Mouse (Mus musculus) limb, embryonic 11.5 days (tissue): ENCODE measurements at regions not wholly inside any gene's neighbourhood (a gene's known extent, or its start where the extent isn't known, plus 50 kb on each side); places are given as distances from the start of the nearest gene placed in this dataset.

Experiments
- ATAC-seq: fragments of 200-750 bp; cut with Nextera tagmentation; 2 replicates; pipeline ENCODE4 v1.8.0; 2017; ENCODE audit warnings: low read depth; ENCODE audit not compliant: insufficient number of reproducible peaks, low FRiP score, low TSS enrichment
- DNase-seq: peaks from one replicate; pipeline ENCODE4 v3.0.0-alpha.2; 2015; ENCODE audit warnings: low spot score
- H3K27ac ChIP-seq: fragments of 300-500 bp; sonication (generic); replicated peaks from 2 replicates; pipeline ENCODE4 v1.5.1; 2014; ENCODE audit warnings: low read depth, mild to moderate bottlenecking, low read length
- H3K27me3 ChIP-seq: fragments of 300-500 bp; sonication (generic); 2 replicates; pipeline ENCODE4 v1.6.1; 2014; ENCODE audit warnings: mild to moderate bottlenecking, low read length, mixed read lengths; ENCODE audit not compliant: control insufficient read depth, insufficient read depth
- H3K36me3 ChIP-seq: fragments of 300-500 bp; sonication (generic); 2 replicates; pipeline ENCODE4 v1.6.1; 2014; ENCODE audit warnings: mild to moderate bottlenecking, low read length, moderate library complexity, mixed read lengths; ENCODE audit not compliant: control insufficient read depth, insufficient read depth
- H3K4me1 ChIP-seq: fragments of 300-500 bp; sonication (generic); 2 replicates; pipeline ENCODE4 v1.6.1; 2014; ENCODE audit warnings: low read length, mixed read lengths; ENCODE audit not compliant: control insufficient read depth, insufficient read depth
- H3K4me2 ChIP-seq: fragments of 300-500 bp; sonication (generic); 2 replicates; pipeline ENCODE4 v1.6.1; 2014; ENCODE audit warnings: low read depth, mild to moderate bottlenecking, moderate library complexity; ENCODE audit not compliant: severe bottlenecking
- H3K4me3 ChIP-seq: fragments of 300-500 bp; sonication (generic); 2 replicates; pipeline ENCODE4 v1.5.1; 2014; ENCODE audit warnings: low read depth, low read length
- H3K9ac ChIP-seq: fragments of 300-500 bp; sonication (generic); 2 replicates; pipeline ENCODE4 v1.6.1; 2014; ENCODE audit warnings: mild to moderate bottlenecking, low read length
- H3K9me3 ChIP-seq: fragments of 300-500 bp; sonication (generic); 2 replicates; pipeline ENCODE4 v1.6.1; 2016; ENCODE audit warnings: low read length; ENCODE audit not compliant: control insufficient read depth
- WGBS: fragments of 180-500 bp; shearing (Covaris S2); extraction: QIAGEN DNeasy Blood & Tissue Kit; methylation state at CpG from one replicate; pipeline ENCODE4 v1.1.7; 2014; 5-methylcytosine and 5-hydroxymethylcytosine counted together

DNA sequence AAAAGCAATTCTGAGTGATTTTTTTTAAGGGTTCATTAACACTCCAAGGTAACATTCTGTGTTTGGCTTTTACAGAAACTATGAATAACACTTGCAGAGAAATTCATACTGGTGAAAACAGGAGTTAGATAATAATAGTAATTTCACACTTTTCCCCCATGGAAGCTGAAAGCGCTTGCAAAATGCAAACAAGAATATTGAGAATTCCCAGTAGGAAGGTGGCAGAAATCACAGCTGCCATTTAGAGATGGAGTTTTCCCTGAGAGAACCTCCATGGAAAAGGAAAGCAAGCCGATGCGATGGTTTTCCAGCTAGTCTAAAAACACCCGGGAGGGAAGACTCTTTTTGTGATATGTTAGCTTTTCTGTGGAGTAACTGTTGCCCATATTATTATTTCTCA is 174.1 kb upstream of the App start:
- Histone ChIP-seq H3K36me3 (no peaks in the 10 kb centered on the region), H3K9ac (no peak overlapping the region), H3K4me2 (no peak overlapping the region), H3K4me1 (no peaks in the 10 kb centered on the region), H3K4me3 (no peak overlapping the region), H3K9me3 (no peaks in the 10 kb centered on the region), H3K27me3 (no peaks in the 10 kb centered on the region), H3K27ac (no peak overlapping the region)
- no peak for DNase-seq
- 90% methylated on average over 4 of the region's 4 CpGs for WGBS
- ATAC-seq: no peak

GRCm38 (mm10) chr16:85336495-85337119 is 163.0 kb upstream of the App start:
- Histone ChIP-seq H3K27me3 (no peaks in the 10 kb centered on the region), H3K4me2 (no peak overlapping the region), H3K4me3 (no peak overlapping the region), H3K9me3 (no peaks in the 10 kb centered on the region), H3K9ac (no peak overlapping the region), H3K27ac (no peak overlapping the region), H3K36me3 (no peaks in the 10 kb centered on the region), H3K4me1 (no peaks in the 10 kb centered on the region)
- no peak for ATAC-seq
- no peak for DNase-seq
- 88% methylated on average over 4 of the region's 4 CpGs for WGBS

DNA sequence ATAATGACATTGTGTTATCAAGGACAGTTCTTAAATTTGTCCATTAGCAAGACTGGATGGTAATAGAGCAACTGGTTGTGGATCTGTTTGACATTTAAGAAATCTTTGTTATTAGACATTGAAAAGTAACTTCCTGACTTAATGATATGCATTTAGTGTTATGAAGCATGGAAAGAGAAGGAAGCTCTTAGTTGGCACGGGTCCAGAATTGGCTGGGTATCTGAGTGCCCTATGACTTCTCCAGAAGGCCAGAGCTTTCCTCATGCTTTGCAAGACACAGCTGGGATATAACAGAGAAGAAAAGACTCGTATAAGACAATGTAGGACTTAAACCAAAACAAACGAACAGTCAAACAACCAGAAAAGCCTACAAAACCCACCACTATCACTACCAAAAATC is 160.0 kb upstream of the App start:
- WGBS: 81% methylated on average over 3 of the region's 3 CpGs
- Histone ChIP-seq H3K36me3 (no peaks in the 10 kb centered on the region), H3K27ac (no peak overlapping the region), H3K4me3 (no peak overlapping the region), H3K4me2 (no peak overlapping the region), H3K27me3 (no peaks in the 10 kb centered on the region), H3K9ac (no peak overlapping the region), H3K9me3 (no peaks in the 10 kb centered on the region), H3K4me1 (no peaks in the 10 kb centered on the region)
- no peak for ATAC-seq
- no peak for DNase-seq

GRCm38 (mm10) chr16:85312018-85312417 is 138.5 kb upstream of the App start:
- Histone ChIP-seq H3K27me3 (no peaks in the 10 kb centered on the region), H3K9ac (no peak overlapping the region), H3K9me3 (no peaks in the 10 kb centered on the region), H3K4me2 (no peak overlapping the region), H3K36me3 (no peaks in the 10 kb centered on the region), H3K4me3 (no peak overlapping the region), H3K27ac (no peak overlapping the region), H3K4me1 (no peaks in the 10 kb centered on the region)
- DNase-seq: no peak
- ATAC-seq: no peak
- WGBS: 84% methylated on average over 8 of the region's 8 CpGs

DNA sequence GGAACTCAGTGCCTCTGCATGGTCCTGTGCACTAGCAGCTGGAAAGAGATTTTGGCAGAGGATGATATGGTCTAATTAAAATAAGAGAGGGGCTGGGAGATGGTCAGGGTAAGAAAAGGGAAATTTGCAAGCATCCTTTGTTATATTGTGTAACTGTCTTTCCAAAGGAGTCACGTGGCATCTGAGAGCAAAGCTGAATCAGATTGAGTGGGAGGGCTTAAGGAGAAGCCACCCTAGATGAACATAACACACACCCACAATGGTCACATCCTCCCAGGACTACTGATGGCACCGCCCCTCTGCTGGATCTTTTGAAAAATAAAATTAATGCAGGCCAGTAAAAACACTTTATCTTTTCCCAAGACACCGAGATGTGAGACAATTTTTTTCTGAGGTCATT is 135.9 kb upstream of the App start:
- Histone ChIP-seq H3K27ac (no peak overlapping the region), H3K27me3 (no peaks in the 10 kb centered on the region), H3K4me1 (no peaks in the 10 kb centered on the region), H3K36me3 (no peaks in the 10 kb centered on the region), H3K9ac (no peak overlapping the region), H3K4me3 (no peak overlapping the region), H3K9me3 (no peaks in the 10 kb centered on the region), H3K4me2 (no peak overlapping the region)
- ATAC-seq: no peak
- no peak for DNase-seq
- 72% methylated on average over 3 of the region's 3 CpGs for WGBS

GRCm38 (mm10) chr16:85308429-85308828 is 134.9 kb upstream of the App start:
- H3K4me1 ChIP-seq: no peaks in the 10 kb centered on the region
- 85% methylated on average over 2 of the region's 2 CpGs for WGBS
- no peak overlapping the region for H3K4me2 ChIP-seq
- H3K27ac ChIP-seq: no peak overlapping the region
- H3K9ac ChIP-seq: no peak overlapping the region
- ATAC-seq (no peak), DNase-seq (no peak)
- H3K4me3 ChIP-seq: no peak overlapping the region
- H3K9me3 ChIP-seq: no peaks in the 10 kb centered on the region
- H3K36me3 ChIP-seq: no peaks in the 10 kb centered on the region
- no peaks in the 10 kb centered on the region for H3K27me3 ChIP-seq

GRCm38 (mm10) chr16:85307940-85308339 is 134.4 kb upstream of the App start:
- Histone ChIP-seq H3K4me1 (no peaks in the 10 kb centered on the region), H3K9me3 (no peaks in the 10 kb centered on the region), H3K4me2 (no peak overlapping the region), H3K4me3 (no peak overlapping the region), H3K36me3 (no peaks in the 10 kb centered on the region), H3K27ac (no peak overlapping the region), H3K9ac (no peak overlapping the region), H3K27me3 (no peaks in the 10 kb centered on the region)
- DNase-seq (no peak), ATAC-seq (no peak)
- WGBS: 52% methylated on average over 7 of the region's 7 CpGs

- H3K4me1 ChIP-seq: no peaks in the 10 kb centered on the region
- H3K9ac ChIP-seq: no peak overlapping the region
- H3K9me3 ChIP-seq: no peaks in the 10 kb centered on the region
- no peak for DNase-seq
- no peaks in the 10 kb centered on the region for H3K27me3 ChIP-seq
- no peak overlapping the region for H3K27ac ChIP-seq
- no peak for ATAC-seq
- no peaks in the 10 kb centered on the region for H3K36me3 ChIP-seq
- H3K4me2 ChIP-seq: no peak overlapping the region
- WGBS: 58% methylated on average over 13 of the region's 13 CpGs
- H3K4me3 ChIP-seq: no peak overlapping the region
Observed at GRCm38 (mm10) chr16:85300092-85300853, 126.7 kb upstream of the App start.

- 81% methylated on average over 2 of the region's 2 CpGs for WGBS
- H3K9me3 ChIP-seq: no peaks in the 10 kb centered on the region
- H3K9ac ChIP-seq: no peak overlapping the region
- H3K4me3 ChIP-seq: no peak overlapping the region
- no peaks in the 10 kb centered on the region for H3K27me3 ChIP-seq
- H3K36me3 ChIP-seq: no peaks in the 10 kb centered on the region
- no peak overlapping the region for H3K27ac ChIP-seq
- no peak for DNase-seq
- H3K4me2 ChIP-seq: no peak overlapping the region
- H3K4me1 ChIP-seq: no peaks in the 10 kb centered on the region
- ATAC-seq: no peak
Observed at GRCm38 (mm10) chr16:85298559-85298958, 125.0 kb upstream of the App start.
